Comparison of ENCODE assay signal across 20 mouse cellular contexts in genomic region chr13:30947129-30947528, GRCm38 (mm10). TPM values are rescaled to one million over a fixed set of nuclear protein-coding genes. Genes with fewer than 3 reads are reported as not detected.
A peak's percentile ranks its signal among the peaks of the same experiment; 100 is the strongest.
DNase-seq lines count a peak whose midpoint lies in the region; ATAC-seq and TF ChIP-seq lines count a peak whose summit lies in the region.
"Had no signal": no experiment of that assay in that cellular context is flagged by ENCODE, and none has a peak within 500 bp of the region (broad histone marks: within the 10 kb centered on the region; RNA-seq: fewer than 3 reads in every experiment).

No protein-coding gene starts in this region.

- 82% methylated on average over 15 of the region's 15 CpGs for WGBS in lung, embryonic 14.5 days
- 94% methylated on average over 15 of the region's 15 CpGs for WGBS in hindbrain, embryonic 10.5 days

- 0 out of 2 replicates have a peak, but pooled peaks have one; percentile 14 for ATAC-seq in lung, embryonic 14.5 days (ENCODE audit: insufficient read depth)
- ATAC-seq in common myeloid progenitor, adult 5-6 weeks (replicated peaks; ENCODE audit: low read depth, poor library complexity, severe bottlenecking): peak; percentile 39; the same call in 1 of the 2 replicates
- ATAC-seq: forebrain, postnatal 0 days had no signal

- no peaks in the 10 kb centered on the region for H3K27me3 ChIP-seq in lung, embryonic 14.5 days (ENCODE audit: insufficient read depth, low read length)
- no peaks in the 10 kb centered on the region for H3K27me3 ChIP-seq in testis, adult 2 months (ENCODE audit: control insufficient read depth, insufficient read depth, low read length)
- no peaks in the 10 kb centered on the region for H3K27me3 ChIP-seq in hindbrain, embryonic 10.5 days (ENCODE audit: insufficient read depth, poor library complexity, severe bottlenecking)
- H3K27me3 ChIP-seq: heart, embryonic 13.5 days; neural tube, embryonic 15.5 days had no signal

- H3K4me1 ChIP-seq in lung, embryonic 14.5 days (ENCODE audit: insufficient read depth): peaks cover 5% of the 10 kb centered on the region; the same call in 1 of the 2 replicates
- H3K4me1 ChIP-seq in testis, adult 2 months (ENCODE audit: control insufficient read depth, insufficient read depth, low read length): peaks cover 5% of the 10 kb centered on the region
- no peaks in the 10 kb centered on the region for H3K4me1 ChIP-seq in hindbrain, embryonic 10.5 days (replicated peaks)
- H3K4me1 ChIP-seq: embryonic facial prominence, embryonic 10.5 days; neural tube, embryonic 15.5 days had no signal

- TF ChIP-seq POLR2A in testis, adult 2 months (IDR thresholded peaks at IDR 0.05; ENCODE audit: control insufficient read depth, low read depth, low read length): no peak

- H3K9ac ChIP-seq in lung, embryonic 14.5 days: no peak overlapping the region
- H3K9ac ChIP-seq: forebrain, postnatal 0 days; heart, embryonic 13.5 days; neural tube, embryonic 15.5 days had no signal

- H3K36me3 ChIP-seq in lung, embryonic 14.5 days (ENCODE audit: insufficient read depth): 0 out of 2 replicates have a peak, but pooled peaks cover 5% of the 10 kb centered on the region
- H3K36me3 ChIP-seq in testis, adult 2 months (ENCODE audit: control insufficient read depth, insufficient read depth, low read length): no peaks in the 10 kb centered on the region
- peaks cover 10% of the 10 kb centered on the region for H3K36me3 ChIP-seq in hindbrain, embryonic 10.5 days
- H3K36me3 ChIP-seq: neural tube, embryonic 15.5 days had no signal

- intact Hi-C loops in left cerebral cortex, postnatal 4 days (cut with DNase I): no loop called here

- H3K4me3 ChIP-seq in lung, embryonic 14.5 days (ENCODE audit: low read depth, low read length): no peak overlapping the region
- H3K4me3 ChIP-seq in testis, adult 2 months (ENCODE audit: control insufficient read depth, low read depth, low read length): peak overlapping the region; percentile 93
- no peak overlapping the region for H3K4me3 ChIP-seq in hindbrain, embryonic 10.5 days
- H3K4me3 ChIP-seq: embryonic facial prominence, embryonic 10.5 days; heart, embryonic 13.5 days; neural tube, embryonic 15.5 days had no signal

- H3K4me2 ChIP-seq in lung, embryonic 14.5 days: no peak overlapping the region
- H3K4me2 ChIP-seq: heart, embryonic 13.5 days; neural tube, embryonic 15.5 days had no signal

- DNase-seq in cerebellum, adult 9-11 months: peak; percentile 18
- DNase-seq in cerebellum, adult 9-10 months: no peak
- DNase-seq in lung, embryonic 14.5 days: no peak
- no peak for DNase-seq in lung, postnatal 25 days (ENCODE audit: low spot score)
- no peak for DNase-seq in left cerebral cortex, postnatal 4 days
- no peak for DNase-seq in hindbrain, embryonic 10.5 days (ENCODE audit: low spot score)
- DNase-seq: adrenal gland, adult 8-10 months; forebrain, postnatal 0 days; gastrocnemius, postnatal 25 days; right cerebral cortex, adult 18-20 months; thymus, postnatal 36 days had no signal

- no peak overlapping the region for H3K27ac ChIP-seq in lung, embryonic 14.5 days (ENCODE audit: low read depth)
- peak overlapping the region; percentile 48 for H3K27ac ChIP-seq in testis, adult 2 months (ENCODE audit: control insufficient read depth, insufficient read depth, low read depth, low read length)
- no peak overlapping the region for H3K27ac ChIP-seq in hindbrain, embryonic 10.5 days
- H3K27ac ChIP-seq: embryonic facial prominence, embryonic 10.5 days; heart, embryonic 13.5 days; neural tube, embryonic 15.5 days had no signal

- no peaks in the 10 kb centered on the region for H3K9me3 ChIP-seq in lung, embryonic 14.5 days (ENCODE audit: low read depth, low read length)
- no peaks in the 10 kb centered on the region for H3K9me3 ChIP-seq in hindbrain, embryonic 10.5 days
- H3K9me3 ChIP-seq: embryonic facial prominence, embryonic 10.5 days; G1E; heart, embryonic 13.5 days; neural tube, embryonic 15.5 days had no signal

- no peak for TF ChIP-seq CTCF in lung, embryonic 14.5 days (IDR thresholded peaks at IDR 0.05; ENCODE audit: low read depth)
- no peak for TF ChIP-seq CTCF in testis, adult 2 months (IDR thresholded peaks at IDR 0.05; ENCODE audit: control insufficient read depth, insufficient read depth, insufficient replicate concordance, low read depth, low read length)

RNA-seq across cellular contexts. Expression of gene Hus1b, which starts 0.4 kb away (rescaled TPM):
- polyA plus RNA-seq in lung, embryonic 14.5 days (2014; fragmentation: Nextera tagmentation; extraction: Ambion mirVana): 0.20 TPM in 1 of 2 replicates, not detected in the other
- total RNA-seq in common myeloid progenitor, adult 5-6 weeks (2017): 0.55 TPM in 1 of 2 replicates, not detected in the other
- 3.1 and 3.4 TPM in 2 replicates for polyA plus RNA-seq in testis, adult 2 months (2012; rRNA removed)
- 1 to 10 TPM; 1.0 to 1.2 TPM for total RNA-seq in left cerebral cortex, postnatal 4 days (2021)
- polyA plus RNA-seq in hindbrain, embryonic 10.5 days (2016; fragmentation: Nextera tagmentation; extraction: Ambion mirVana): not detected in 2 replicates
- polyA plus RNA-seq: G1E; heart, embryonic 13.5 days; hindbrain, embryonic 11.5 days; lung, embryonic 16.5 days; neural tube, embryonic 15.5 days had no signal

RNA-seq across cellular contexts. Expression of gene Exoc2, which starts 26.8 kb away (rescaled TPM):
- 43.6 and 47.0 TPM in 2 replicates for polyA plus RNA-seq in lung, embryonic 14.5 days (2014; fragmentation: Nextera tagmentation; extraction: Ambion mirVana)
- 50.5 and 56.9 TPM in 2 replicates for total RNA-seq in common myeloid progenitor, adult 5-6 weeks (2017)
- 10.2 and 10.7 TPM in 2 replicates for polyA plus RNA-seq in testis, adult 2 months (2012; rRNA removed)
- 10 to 100 TPM; 62.9 to 66.2 TPM for total RNA-seq in left cerebral cortex, postnatal 4 days (2021)
- polyA plus RNA-seq in hindbrain, embryonic 10.5 days (2016; fragmentation: Nextera tagmentation; extraction: Ambion mirVana): 35.3 and 37.4 TPM in 2 replicates

RNA-seq across cellular contexts. Expression of gene Gm5447, which starts 26.9 kb away (rescaled TPM):
- 0.14 TPM in 1 of 2 replicates, not detected in the other for polyA plus RNA-seq in lung, embryonic 14.5 days (2014; fragmentation: Nextera tagmentation; extraction: Ambion mirVana)
- not detected in 2 replicates for total RNA-seq in common myeloid progenitor, adult 5-6 weeks (2017)
- polyA plus RNA-seq in testis, adult 2 months (2012; rRNA removed): 0.28 and 0.30 TPM in 2 replicates
- under 1 TPM; 0.20 to 0.28 TPM for total RNA-seq in left cerebral cortex, postnatal 4 days (2021)
- 0.24 TPM in 1 of 2 replicates, not detected in the other for polyA plus RNA-seq in hindbrain, embryonic 10.5 days (2016; fragmentation: Nextera tagmentation; extraction: Ambion mirVana)
- total RNA-seq: forebrain, postnatal 0 days; gastrocnemius, postnatal 25 days had no signal
- polyA plus RNA-seq: G1E; heart, embryonic 13.5 days; hindbrain, embryonic 11.5 days; intestine, embryonic 14.5 days; neural tube, embryonic 15.5 days had no signal
